Mouse (Mus musculus) ES-Bruce4 (cell line): ENCODE results near the gene Etv4. TPM values are rescaled to one million over a fixed set of nuclear protein-coding genes. Genes with fewer than 3 reads are reported as not detected.
A peak's percentile ranks its signal among the peaks of the same experiment; 100 is the strongest.

Experiments used
- H3K27ac ChIP-seq: 2 replicates; pipeline ENCODE4 v1.5.1; 2012; ENCODE audit warnings: low read length, inconsistent platforms; ENCODE audit not compliant: insufficient read depth
- H3K27me3 ChIP-seq: 2 replicates; pipeline ENCODE4 v1.6.1; 2012; ENCODE audit warnings: mild to moderate bottlenecking, low read length, inconsistent platforms; ENCODE audit not compliant: control insufficient read depth, poor library complexity, insufficient read depth, severe bottlenecking
- H3K36me3 ChIP-seq: 2 replicates; pipeline ENCODE4 v1.6.1; 2012; ENCODE audit warnings: inconsistent platforms, mild to moderate bottlenecking, low read length, moderate library complexity; ENCODE audit not compliant: control insufficient read depth, poor library complexity, insufficient read depth, severe bottlenecking
- H3K4me1 ChIP-seq: one replicate; pipeline ENCODE4 v1.8.1; 2011; ENCODE audit warnings: low read length; ENCODE audit not compliant: control insufficient read depth, insufficient read depth
- H3K4me3 ChIP-seq: 2 replicates; pipeline ENCODE4 v1.5.1; 2011; ENCODE audit warnings: low read depth, mild to moderate bottlenecking, low read length
- H3K9ac ChIP-seq: 2 replicates; pipeline ENCODE4 v1.6.1; 2012; ENCODE audit warnings: low read depth, mild to moderate bottlenecking, inconsistent platforms; ENCODE audit not compliant: poor library complexity, severe bottlenecking
- H3K9me3 ChIP-seq: replicated peaks from 2 replicates; pipeline ENCODE4 v1.6.1; 2012; ENCODE audit warnings: mild to moderate bottlenecking, low read length, inconsistent platforms; ENCODE audit not compliant: control insufficient read depth, poor library complexity, insufficient read depth, severe bottlenecking
- CTCF ChIP-seq: IDR thresholded peaks from one replicate; pipeline ENCODE4 v1.8.1; 2011; ENCODE audit warnings: low read depth, low read length
- EP300 ChIP-seq: IDR thresholded peaks from 2 replicates; pipeline ENCODE4 v1.6.1; 2011; ENCODE audit warnings: low read depth, low read length; ENCODE audit not compliant: insufficient read depth
- POLR2A ChIP-seq: IDR thresholded peaks from one replicate; pipeline ENCODE4 v1.8.1; 2011; ENCODE audit warnings: low read length; ENCODE audit not compliant: insufficient read depth
- polyA plus RNA-seq: library from polyadenylated mRNA; stranded (reverse); fragments of >200 nt; gene quantifications from 2 replicates; pipeline ENCODE4 v1.2.4, GENCODE M21; 2011; ENCODE audit warnings: low read depth; ENCODE audit not compliant: missing spikeins, insufficient read depth, insufficient read length

Etv4 gene
- polyA plus RNA-seq: 28.9 and 30.3 TPM in 2 replicates

GRCm38 (mm10) chr11:101785143-101785851 lies at the start of gene Etv4:
Gene Etv4 (minus strand): TSS chr11:101785371.
- Histone ChIP-seq H3K36me3 (no peaks in the 10 kb centered on the region), H3K9me3 (no peaks in the 10 kb centered on the region), H3K4me1 (peaks cover 17% of the 10 kb centered on the region), H3K27ac (peak within 1 kb of the TSS; percentile 88), H3K4me3 (peak within 1 kb of the TSS; percentile 76), H3K9ac (peak within 1 kb of the TSS; percentile 89), H3K27me3 (no peaks in the 10 kb centered on the region)
- TF ChIP-seq EP300: no peak
- TF ChIP-seq POLR2A: no peak
- no peak for TF ChIP-seq CTCF

GRCm38 (mm10) chr11:101832001-101832400 lies 46.8 kb upstream of the Etv4 start:
- Histone ChIP-seq H3K9ac (no peak overlapping the region), H3K27ac (no peak overlapping the region), H3K4me1 (no peaks in the 10 kb centered on the region), H3K36me3 (no peaks in the 10 kb centered on the region), H3K9me3 (no peaks in the 10 kb centered on the region), H3K4me3 (no peak overlapping the region), H3K27me3 (no peaks in the 10 kb centered on the region)
- TF ChIP-seq EP300 (no peak), POLR2A (no peak), CTCF (no peak)

- Histone ChIP-seq H3K27ac (no peak overlapping the region), H3K4me3 (no peak overlapping the region), H3K9ac (no peak overlapping the region), H3K4me1 (no peaks in the 10 kb centered on the region), H3K9me3 (no peaks in the 10 kb centered on the region), H3K27me3 (no peaks in the 10 kb centered on the region; the same call in 1 of the 2 replicates), H3K36me3 (no peaks in the 10 kb centered on the region)
- no peak for TF ChIP-seq POLR2A
- TF ChIP-seq CTCF: no peak
- no peak for TF ChIP-seq EP300
Measured at GRCm38 (mm10) chr11:101830616-101831015, 45.4 kb upstream of the Etv4 start.

GRCm38 (mm10) chr11:101830112-101830511 lies 44.9 kb upstream of the Etv4 start:
- Histone ChIP-seq H3K4me3 (no peak overlapping the region), H3K27me3 (no peaks in the 10 kb centered on the region; the same call in 1 of the 2 replicates), H3K9me3 (no peaks in the 10 kb centered on the region), H3K4me1 (no peaks in the 10 kb centered on the region), H3K36me3 (no peaks in the 10 kb centered on the region), H3K27ac (no peak overlapping the region), H3K9ac (0 out of 2 replicates have a peak overlapping the region, but pooled peaks have one; percentile 7)
- no peak for TF ChIP-seq CTCF
- no peak for TF ChIP-seq POLR2A
- TF ChIP-seq EP300: no peak

- no peaks in the 10 kb centered on the region for H3K9me3 ChIP-seq
- no peak overlapping the region for H3K27ac ChIP-seq
- H3K4me1 ChIP-seq: no peaks in the 10 kb centered on the region
- TF ChIP-seq POLR2A (no peak), EP300 (no peak), CTCF (no peak)
- H3K27me3 ChIP-seq: no peaks in the 10 kb centered on the region; the same call in 1 of the 2 replicates
- H3K9ac ChIP-seq: no peak overlapping the region
- H3K4me3 ChIP-seq: no peak overlapping the region
- H3K36me3 ChIP-seq: no peaks in the 10 kb centered on the region
Measured at GRCm38 (mm10) chr11:101828718-101829117, 43.5 kb upstream of the Etv4 start.

- H3K9me3 ChIP-seq: no peaks in the 10 kb centered on the region
- TF ChIP-seq EP300 (no peak), POLR2A (no peak), CTCF (no peak)
- H3K27ac ChIP-seq: no peak overlapping the region
- no peaks in the 10 kb centered on the region; the same call in 1 of the 2 replicates for H3K27me3 ChIP-seq
- no peak overlapping the region for H3K4me3 ChIP-seq
- H3K4me1 ChIP-seq: peaks cover 6% of the 10 kb centered on the region
- H3K9ac ChIP-seq: no peak overlapping the region
- no peaks in the 10 kb centered on the region for H3K36me3 ChIP-seq
Measured at GRCm38 (mm10) chr11:101823210-101823609, 38.0 kb upstream of the Etv4 start.
